Mouse (Mus musculus): ENCODE measurements around the gene Patz1.

- peak; percentile 18 for TF ChIP-seq POLR2A (IDR thresholded peaks at IDR 0.05; ENCODE audit: low read depth, low read length)
- TF ChIP-seq CTCF (conservative IDR thresholded peaks at IDR 0.05; ENCODE audit: insufficient read depth, insufficient read length, low read depth, low read length), result peak; percentile 54
Measured at GRCm38 (mm10) chr11:3289803-3290639, 1.3 kb downstream of the Patz1 start.

All from kidney, adult 2 months (tissue).